Mouse (Mus musculus) left cerebral cortex, adult 18-20 months (tissue): ENCODE data around the gene Slc12a1. TPM values are rescaled to one million over a fixed set of nuclear protein-coding genes. Genes with fewer than 3 reads are reported as not detected.

Source experiments
- DNase-seq, 2 experiments: peaks; one replicate each; pipeline ENCODE4 v3.0.0; 2021 to 2022; ENCODE audit warnings: low spot score in 2 of 2, mixed read lengths in 1 of 2
- total RNA-seq, 2 experiments: library from RNA; stranded (reverse); gene quantifications; 2 replicates each; pipeline ENCODE4 v1.2.3; 2021

Gene Slc12a1
- total RNA-seq, 2 experiments from 2014 or later, result 0.09 TPM; not detected in 1

DNA sequence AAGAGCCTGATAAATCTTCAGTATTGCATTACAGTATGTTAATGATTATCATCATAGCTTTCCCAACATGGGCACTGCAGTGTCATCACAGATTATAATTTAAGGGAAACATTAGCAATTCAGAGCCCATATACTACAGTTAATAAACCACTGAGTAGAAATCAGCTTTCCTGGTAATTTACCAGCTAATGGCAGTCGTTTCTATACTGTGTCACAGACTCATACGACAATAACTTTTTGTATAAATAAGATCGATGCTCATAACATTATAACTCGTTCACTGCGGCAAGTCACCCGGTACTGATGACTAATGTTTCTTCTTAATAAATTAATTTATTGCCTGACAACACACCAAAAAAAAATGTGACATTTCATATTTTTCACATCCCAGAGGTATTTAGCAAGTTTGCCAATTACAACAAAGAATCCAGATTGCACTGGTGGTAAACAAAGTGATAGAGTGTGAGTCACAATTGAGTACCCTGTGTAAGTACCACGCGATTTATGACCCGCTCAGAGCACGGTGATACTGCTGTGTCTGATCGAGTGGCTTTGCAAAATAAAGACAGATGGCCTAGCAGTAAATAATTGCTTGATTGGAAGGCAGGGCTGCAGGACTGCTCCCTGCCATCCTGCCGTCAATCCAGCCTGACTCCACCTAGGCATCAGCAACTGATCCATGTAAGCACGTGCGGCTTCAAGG lies 56.7 kb downstream of the Slc12a1 start:
- DNase-seq, result no peak

DNA sequence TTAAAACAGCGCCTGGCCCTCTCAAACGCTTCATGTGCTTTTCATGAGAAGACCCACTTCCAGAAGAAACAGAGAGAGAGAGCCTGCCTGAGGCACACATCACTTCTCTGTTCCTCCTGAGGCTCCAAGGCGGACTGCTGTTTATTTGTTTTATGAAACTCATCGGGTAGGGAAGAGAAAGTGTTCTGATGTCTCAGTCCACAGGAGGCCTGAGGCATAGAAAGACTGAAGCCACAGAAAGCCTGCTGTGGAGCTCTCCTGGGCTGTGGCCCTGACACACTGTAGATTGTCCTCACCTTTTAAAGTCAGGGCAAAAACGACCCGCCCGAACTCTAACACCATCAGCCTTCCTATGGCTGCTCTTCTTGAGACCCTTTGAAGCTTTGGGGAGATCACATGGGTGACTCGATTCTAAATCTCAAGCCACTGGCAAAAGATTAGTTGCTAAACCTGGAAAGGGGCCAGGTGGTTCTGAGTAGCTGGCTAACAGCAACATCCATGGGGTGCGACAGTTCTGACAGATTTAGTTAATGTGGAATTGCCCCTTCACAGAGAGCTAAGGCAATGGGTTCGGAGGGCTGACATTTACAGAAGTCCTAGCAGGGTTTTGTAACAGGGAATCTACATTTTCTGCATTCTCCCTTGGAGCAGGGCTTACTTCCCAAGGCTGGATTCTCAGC lies 59.7 kb downstream of the Slc12a1 start:
- no peak for DNase-seq

DNA sequence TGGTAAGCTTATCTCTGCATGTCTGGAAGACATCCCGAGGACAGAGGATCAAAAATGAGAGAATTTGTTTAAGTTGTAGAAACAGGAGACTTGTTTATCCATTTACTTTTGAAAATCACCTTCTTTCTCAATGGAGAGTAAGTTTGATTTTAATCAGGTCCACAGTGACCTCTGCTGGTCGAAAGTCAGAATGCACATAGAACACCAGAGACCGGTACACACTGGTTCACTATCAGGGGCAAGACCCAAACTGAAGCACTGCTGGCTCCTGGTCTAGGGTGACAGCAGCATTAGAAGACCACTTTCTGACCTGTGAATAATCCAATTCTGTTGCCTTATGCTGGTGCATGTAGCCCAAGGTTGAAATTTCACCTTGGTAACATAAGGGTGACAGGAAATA lies 62.3 kb downstream of the Slc12a1 start:
- DNase-seq, result peak; percentile 68 to 87

DNA sequence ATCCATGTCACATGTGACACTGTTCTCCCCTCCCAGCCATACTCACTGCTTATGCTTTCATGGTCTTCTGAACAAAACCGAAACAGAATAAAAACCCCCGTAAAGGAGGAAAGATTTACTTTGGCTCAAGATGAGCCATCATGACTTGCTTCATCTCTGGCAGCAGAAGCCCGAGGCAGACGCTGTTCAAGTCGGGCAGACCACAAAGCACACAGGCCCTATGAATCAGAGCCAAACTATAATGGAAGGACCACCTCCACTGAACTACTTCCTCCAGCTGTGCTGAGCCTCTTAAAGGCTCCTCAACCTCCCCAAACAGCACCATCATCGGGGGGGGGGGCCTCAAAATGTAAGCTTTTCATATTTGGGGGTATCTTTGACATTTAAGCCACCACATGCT lies 65.0 kb downstream of the Slc12a1 start:
- no peak for DNase-seq

DNA sequence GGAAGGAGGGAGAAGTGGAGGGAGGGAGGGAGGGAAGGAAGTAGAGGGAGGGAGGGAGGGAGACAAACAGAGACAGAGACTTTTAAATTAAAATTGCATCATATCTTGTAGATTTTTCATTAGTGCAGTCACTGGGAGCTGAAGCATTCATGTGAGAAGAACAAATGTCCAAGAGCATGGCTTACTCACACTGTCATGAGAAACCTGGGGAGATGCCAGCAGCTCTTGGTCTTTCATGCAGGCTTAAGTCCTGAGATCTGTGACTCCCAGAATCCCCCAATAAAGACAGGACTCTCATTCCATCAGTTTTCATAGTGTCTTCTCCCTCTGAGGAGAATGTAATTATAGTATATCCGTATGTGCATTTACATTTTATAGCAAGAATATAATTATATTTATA lies 66.3 kb downstream of the Slc12a1 start:
- no peak for DNase-seq

DNA sequence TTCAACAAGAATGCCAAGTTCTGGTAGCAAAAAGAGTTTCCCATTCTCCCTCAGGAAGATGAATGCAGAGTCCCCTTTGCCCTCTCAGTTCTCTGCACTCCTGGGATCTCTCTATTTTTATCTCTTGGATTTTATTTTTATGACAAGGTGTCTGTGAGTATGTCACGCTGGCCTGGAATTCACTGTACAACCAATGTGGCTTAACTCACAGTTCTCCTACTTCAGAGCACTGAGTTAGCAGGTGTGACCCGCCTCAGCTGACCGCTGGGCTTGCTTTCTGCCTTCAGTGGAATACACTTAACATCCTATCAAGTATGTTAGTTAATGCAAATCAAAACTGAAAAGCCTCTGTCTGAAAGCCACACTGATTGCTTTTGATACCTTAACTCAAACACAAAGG lies 67.0 kb downstream of the Slc12a1 start:
- no peak for DNase-seq

DNA sequence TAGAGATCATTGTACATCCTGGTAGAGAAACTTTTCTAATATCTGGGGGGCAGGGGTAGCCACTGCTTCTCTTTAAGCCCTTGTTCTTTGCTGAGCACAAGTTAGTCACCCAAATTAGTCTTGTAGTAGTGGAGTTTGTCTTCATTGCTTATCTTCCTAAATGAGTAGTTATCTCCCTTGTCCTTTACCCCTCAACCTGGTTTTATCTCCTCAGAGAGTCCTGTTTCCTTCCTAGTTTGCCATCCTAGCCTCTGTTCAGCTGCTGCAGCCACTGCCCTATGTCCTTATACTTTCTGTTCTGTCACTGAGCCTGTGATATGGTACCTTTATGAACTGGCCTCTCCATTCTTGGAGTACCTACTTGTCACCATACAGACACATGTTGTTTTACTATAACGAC lies 69.4 kb downstream of the Slc12a1 start:
- DNase-seq, result no peak

DNA sequence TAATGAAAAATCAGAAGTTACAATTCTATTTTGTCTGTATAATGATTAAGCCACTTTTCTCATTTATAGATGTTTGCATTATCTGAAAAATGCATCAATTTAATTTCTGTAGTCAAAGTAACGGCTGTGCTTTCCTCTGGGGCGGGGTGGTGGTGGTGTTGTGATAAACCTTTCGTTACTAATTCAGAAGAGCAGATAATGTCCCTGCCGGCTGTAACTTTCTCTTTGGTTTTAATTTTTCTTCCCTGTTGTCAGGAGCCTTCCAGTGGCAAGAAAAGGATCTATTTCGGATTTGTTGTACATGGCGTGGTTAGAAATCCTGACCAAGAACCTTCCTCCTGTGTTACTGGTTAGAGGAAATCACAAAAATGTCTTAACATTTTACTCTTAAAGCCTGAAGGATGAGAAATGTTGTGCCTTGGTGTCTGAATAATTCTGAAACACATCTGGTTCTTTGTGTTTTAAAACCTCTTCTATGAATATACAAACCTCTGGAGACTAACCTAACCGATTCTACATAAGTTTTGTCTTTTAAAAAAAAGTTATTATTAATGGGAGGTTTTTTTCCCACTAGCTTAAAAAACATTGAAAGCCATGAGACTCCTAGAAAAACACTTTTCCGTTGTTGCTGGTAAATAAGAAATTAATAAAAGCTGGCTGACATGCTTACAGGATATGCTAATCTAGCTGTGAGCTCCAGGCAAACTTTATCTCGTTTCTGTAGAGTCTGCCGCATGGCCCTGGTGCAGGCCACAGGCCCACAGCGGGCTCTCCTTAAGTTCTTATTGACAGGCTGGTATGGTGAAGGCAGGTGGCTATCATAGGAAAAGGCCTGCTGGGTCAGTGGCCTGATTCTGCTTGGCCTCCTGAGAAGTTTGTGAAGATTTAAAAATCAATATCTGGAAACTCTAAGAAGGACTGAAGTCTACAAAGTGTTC lies 76.4 kb downstream of the Slc12a1 start:
- DNase-seq, result no peak

DNA sequence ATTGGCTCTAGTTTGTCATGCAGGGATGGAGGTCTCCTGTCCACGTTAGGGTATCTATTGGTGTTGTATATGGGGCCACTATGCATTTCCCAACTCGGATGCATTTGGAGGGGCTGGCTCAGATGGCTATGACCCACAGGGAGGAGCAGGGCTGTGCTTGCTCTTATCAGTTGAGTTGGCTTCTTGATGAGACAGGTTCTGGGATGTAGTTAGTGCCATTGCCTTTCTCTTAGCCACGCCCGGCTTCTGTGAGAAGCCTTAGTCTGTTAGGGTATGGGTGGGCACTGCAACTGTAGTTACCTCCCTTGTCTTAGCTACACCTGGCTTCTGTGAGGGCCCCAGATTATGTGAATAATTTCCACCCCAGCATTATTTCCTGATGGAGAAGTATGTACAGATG lies 79.9 kb downstream of the Slc12a1 start:
- no peak for DNase-seq

DNA sequence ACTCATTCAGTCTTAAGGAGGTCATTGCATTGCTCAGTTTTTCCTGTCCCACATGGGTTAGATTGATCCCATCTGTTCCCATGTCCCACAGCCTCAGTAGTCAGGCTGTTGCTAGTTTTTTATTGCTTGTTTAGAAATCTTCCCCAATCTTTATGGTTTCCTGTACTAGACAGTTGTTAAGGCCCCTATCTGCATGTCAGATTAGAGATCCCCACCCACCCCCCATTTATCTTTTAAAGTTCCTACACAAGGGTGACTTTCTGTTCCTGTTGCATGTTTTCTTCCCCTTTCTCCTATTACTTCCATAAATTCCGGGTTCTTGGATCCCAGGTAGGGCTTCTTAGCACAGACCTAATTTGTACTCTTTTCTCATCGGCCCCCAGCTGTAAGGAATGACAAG lies 81.2 kb downstream of the Slc12a1 start:
- DNase-seq, result no peak

DNA sequence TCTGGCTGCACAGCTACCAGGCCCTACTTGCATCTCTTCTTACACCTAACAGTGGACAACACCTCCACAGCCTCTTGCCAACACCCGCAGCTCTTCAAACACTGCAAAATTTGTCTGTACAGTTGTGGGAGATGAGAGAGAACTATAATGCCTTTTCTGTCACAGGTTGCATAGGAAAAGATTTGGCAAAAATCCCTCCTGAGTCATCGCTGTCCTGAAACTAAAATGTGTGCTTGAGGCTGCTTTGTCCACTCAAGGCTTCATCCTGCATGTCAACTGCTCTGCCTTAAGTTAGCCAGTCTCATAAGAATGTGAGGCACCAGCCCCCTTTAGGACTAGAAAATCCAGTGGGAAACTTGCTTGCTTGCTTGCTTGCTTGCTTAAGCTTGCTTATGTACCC lies 81.7 kb downstream of the Slc12a1 start:
- peak in 1 of 2 experiments; percentile 4 for DNase-seq

DNA sequence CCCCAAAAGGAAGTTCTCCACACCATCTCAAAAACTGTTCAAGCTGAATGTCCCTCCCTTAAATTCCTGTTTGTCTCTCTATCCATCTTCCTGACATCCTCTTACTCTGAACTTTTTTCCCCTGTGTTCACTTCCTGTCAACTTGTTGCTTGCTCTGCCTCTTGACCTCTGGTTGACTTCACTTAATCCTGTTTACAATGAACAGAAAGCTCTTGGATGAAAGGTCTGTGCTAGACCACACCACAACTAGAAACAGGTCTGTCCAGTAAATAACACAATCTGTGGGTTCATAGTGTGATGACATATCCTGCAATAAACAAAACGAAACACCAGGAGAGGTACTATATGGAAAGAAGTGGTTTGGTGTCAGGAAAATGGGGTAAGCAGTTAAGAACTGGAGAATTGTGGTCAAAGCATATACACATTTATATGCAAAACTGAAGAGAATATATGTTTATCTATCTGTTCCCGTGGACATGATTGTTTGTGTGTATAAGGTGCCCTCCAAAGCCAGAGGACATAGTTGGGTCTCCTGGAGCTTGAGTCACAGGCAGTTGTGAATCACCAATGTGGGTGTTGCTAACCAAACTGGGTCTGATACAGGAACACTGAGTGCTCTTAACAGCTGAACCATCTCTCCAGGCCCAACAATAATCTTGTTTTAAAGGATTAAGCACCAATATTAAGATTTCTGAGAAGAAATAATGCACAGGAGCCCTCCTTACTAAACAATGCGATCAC lies 93.4 kb downstream of the Slc12a1 start:
- DNase-seq, result no peak

DNA sequence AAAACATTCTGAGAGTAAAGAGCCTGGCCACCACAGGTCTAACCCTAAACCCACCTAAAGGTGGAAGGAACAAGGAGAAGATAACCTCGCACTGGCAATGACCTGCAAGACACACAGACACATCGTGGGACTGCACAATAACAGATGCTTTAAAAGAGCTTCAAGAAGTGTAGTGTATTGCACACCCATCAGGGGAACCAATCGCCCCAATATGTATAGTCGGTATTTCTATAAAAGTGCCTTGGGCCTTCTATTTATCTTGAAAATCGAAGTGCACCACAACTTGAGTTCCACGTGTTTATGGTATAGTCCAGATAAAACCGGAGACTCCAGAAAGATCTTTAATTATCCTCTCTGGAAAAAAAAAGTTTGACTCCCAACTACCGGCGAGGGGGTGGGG lies 94.4 kb downstream of the Slc12a1 start:
- DNase-seq, result no peak

DNA sequence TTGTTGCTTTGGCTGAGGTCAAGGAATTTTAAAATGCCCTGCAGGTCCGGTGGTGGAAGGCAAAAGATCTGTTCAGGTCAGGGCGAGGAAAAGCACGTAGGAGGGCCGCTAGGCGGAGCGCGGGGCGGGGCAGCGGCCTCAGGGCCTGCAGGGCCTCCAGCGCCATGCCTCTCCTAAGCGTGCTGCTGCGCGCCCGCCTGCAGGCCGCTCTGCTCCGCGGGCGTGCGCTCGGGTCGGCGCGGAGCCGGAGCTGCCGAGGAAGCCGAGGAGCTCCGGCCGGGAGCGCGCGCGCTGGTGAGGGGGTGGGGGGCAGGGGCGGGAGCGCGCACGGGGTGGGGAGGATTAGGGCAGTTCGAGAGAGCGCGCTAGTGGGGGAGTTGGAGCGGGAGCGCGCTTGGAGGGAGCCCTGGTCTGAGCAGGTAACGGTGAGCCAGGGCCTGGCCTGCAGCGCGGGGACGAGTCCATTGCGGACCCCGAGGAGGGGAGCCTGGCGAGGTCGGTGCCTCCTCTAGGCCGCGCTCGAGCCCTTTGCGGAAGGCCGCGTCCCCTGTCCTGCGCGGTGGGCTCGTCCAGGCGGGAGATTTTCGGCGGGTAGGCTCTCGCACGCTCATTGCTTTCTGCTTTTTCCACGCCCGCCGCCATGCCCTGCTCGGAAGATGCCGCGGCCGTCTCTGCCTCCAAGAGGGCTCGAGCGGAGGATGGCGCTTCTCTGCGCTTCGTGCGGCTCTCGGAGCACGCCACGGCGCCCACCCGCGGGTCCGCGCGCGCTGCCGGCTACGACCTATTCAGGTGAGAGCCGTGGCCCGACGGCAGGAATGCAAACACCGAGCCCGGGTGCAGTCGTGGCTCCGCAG lies 95.0 kb downstream of the Slc12a1 start, which contains the start of gene Dut:
Dut (plus strand) TSS at position 83 of the 854 bp plus-strand sequence.
- peak; percentile 87 to 91 for DNase-seq

DNA sequence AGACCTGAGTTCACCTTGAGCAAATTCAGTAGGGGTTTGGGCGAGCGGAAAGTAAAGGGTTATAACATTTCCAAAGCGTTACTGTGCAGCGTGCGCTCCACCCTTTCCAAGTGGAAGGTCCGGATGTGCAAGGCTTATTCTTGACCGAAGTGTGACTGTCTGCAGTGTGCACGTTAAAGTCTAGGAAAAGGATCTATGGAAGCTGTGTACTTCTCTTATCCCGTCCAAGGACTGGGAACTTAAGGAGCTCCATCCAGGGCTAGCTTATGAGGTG lies 95.6 kb downstream of the Slc12a1 start:
- DNase-seq, result no peak

DNA sequence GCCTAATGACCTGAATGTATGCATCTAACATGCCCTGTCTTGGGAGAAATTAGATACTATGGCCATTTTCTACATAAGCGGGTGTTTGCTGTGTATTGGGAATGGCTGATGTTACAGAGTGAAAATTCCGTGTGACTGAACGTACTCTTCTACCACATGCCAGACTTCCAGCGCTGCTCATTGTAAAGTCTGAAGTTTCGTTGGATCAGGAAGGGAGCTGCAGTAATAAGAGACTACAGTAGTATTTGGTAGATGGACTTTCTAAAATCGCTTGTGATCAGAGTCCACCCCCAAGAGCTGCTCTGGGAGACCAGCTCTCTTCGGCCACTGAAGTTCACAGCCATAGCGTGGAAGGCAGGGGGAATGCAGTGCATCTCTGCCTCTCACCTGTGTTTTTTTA lies 96.0 kb downstream of the Slc12a1 start:
- no peak for DNase-seq

DNA sequence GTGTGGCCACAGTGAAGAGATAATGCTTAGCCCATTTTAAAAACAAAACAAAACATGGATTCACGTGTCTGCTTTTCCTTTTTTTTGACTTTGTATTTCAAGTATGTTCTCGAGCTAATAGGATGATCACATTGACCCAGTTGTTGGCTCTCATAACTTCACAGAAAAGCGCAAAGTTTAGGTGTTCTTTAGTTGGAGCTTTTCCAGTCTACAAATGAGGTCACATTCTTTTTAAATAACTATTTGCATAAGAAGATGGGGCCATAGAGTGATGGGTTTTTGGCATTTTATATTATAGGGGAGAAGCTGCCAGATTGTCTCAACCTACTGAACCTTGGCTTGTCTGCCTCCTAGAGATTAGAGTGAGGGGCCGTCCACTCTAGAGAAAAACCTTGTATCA lies 97.0 kb downstream of the Slc12a1 start:
- DNase-seq, result no peak

DNA sequence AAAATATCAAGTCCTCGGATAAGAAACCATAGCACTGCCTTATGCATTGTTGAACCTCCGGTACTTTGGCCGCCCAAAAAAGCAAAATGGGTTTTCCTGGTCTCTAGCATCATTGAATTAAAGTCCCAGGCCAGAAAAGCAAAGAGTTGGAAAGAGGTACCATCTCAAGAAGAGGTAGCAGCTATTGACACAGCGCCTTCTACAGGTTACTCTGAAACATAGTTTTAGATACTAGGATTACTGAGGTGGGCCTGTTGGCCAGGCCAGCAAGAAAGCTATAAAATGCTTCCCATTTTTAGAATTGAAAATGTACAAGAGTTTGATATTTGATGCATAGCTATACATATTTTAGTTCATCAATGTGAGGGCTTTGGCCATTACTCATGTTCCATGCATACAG lies 97.6 kb downstream of the Slc12a1 start:
- no peak for DNase-seq

DNA sequence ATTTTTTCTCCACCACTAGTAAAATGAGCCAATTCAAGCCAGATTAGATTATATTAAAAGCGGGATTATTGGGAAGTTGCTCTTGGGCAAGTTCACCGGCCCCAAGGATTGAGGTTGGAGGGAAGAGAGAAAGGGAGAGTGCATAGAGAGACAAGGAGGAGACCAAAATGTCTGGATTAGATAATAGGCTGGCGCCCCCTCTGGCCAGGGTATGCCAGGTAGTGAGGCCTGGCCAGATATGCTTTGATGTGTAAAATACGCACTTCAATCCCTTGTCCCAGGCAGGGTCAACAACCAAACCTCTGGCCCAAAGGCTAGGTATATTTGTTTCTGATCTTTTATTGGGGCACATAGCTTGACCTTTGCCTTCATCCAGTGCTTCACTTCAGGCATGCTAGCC lies 99.5 kb downstream of the Slc12a1 start:
- no peak for DNase-seq

DNA sequence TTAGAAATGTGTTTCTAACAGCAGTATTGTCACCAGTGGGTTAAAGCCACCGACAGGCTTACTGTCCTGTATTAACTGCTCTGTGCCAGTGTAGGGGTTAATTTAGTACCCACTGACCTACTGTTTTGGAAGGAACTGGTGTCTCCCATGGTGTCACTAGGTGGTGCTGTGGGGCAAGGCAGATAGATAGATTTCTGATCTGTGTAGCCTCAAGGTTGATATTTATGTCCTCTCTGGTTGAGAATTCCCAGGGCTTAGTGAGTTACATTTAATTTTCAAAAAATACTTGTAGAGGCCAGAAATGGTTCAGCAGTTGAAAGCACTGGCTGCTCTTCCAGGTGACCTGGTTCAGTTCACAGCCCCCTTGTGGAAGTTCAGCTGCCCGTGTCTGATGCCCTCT lies 100.0 kb downstream of the Slc12a1 start:
- peak; percentile 25 to 60 for DNase-seq
